Mouse (Mus musculus): ENCODE results near the gene Slc51b. TPM values are rescaled to one million over a fixed set of nuclear protein-coding genes. Genes with fewer than 3 reads are reported as not detected.

The Slc51b gene
- total RNA-seq, 1 experiment from 2014 or later = not detected

DNA sequence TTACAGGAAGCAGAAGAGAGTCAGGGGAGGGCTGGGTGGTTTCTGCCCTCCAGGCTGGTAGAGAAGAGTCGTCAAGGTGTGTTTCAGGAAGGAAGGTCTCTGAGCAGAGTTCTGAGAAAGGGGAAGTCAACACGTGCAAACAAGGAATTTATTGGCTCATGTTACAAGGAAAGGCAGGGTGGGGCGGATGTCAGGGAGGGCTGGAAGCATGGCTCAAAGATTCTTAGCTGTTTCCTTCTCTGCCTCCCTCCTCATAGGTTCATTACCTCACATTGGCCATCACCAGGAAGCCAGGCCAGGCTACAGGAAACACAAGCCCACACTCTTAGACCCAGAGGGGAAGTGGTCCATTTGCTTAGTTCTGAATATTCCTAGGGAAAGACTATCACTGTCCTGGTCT is 1.6 kb upstream of the Slc51b start:
- ATAC-seq (replicated peaks in 1 of 2; ENCODE audit: insufficient read depth in 1 of 2, low FRiP score in 2 of 2, low TSS enrichment in 1 of 2, low read depth in 1 of 2, poor library complexity in 2 of 2, severe bottlenecking in 2 of 2) = peak in 1 of 2 experiments; percentile 56; a peak in 3 of 4 replicates

DNA sequence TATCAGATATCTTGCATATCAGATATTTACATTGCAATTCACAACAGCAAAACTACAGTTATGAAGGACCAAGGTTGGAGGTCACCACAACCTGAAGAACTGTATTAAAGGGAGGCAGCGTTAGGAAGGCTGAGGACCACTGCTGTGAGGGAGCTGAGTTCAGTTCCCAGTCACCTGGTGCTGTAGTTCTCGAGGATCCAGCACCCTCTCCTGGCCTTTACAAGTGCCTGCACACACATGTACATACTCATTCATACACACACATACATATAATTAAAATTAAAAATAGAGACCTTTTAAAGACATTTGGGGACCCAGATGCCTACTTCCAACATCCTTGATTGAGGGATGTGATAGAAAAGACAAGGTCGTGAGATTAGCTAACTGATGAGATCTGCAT is 3.1 kb downstream of the Slc51b start:
- ATAC-seq (replicated peaks in 1 of 2; ENCODE audit: insufficient read depth in 1 of 2, low FRiP score in 2 of 2, low TSS enrichment in 1 of 2, low read depth in 1 of 2, poor library complexity in 2 of 2, severe bottlenecking in 2 of 2) = no peak

DNA sequence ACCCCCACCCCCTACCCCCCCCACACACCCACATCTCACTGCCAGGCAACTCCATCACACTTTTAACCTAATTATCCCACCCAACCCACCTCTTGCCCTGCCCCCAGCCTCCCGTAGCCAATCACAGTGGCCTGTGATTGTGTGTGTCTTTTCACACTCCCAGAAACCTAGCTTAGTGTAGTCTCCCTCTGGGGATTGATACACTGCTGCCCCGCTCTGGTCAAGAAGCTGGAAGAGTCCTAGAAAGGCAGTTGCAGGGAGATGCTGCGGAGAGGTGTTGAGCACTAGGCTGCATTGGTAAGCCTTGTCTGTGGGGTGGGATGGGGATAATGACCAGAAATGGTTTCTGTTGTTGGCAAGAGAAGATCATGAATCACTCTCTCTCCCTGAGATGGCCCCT is 5.0 kb downstream of the Slc51b start:
- no peak for ATAC-seq (replicated peaks in 1 of 2; ENCODE audit: insufficient read depth in 1 of 2, low FRiP score in 2 of 2, low TSS enrichment in 1 of 2, low read depth in 1 of 2, poor library complexity in 2 of 2, severe bottlenecking in 2 of 2)

DNA sequence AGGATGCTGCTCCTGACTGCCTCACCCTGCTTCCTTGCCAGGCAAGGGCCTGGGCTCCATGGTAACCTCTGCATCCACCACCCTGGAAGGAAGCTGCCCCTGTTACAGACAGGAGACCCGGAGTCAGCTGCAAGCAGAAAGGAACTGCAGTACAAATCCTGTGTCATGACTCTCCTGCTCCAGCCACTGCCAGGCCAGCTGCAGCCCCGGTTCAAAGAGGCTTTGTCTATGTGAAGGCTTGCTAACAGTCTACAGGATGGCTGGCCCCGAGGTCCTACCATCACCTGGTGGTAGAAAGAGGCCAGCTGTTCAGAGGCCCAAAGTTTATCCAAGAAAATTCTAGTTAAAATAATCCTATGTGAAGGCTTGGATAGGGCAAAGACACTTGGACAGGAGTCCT is 11.4 kb downstream of the Slc51b start:
- ATAC-seq (replicated peaks in 1 of 2; ENCODE audit: insufficient read depth in 1 of 2, low FRiP score in 2 of 2, low TSS enrichment in 1 of 2, low read depth in 1 of 2, poor library complexity in 2 of 2, severe bottlenecking in 2 of 2) = no peak

DNA sequence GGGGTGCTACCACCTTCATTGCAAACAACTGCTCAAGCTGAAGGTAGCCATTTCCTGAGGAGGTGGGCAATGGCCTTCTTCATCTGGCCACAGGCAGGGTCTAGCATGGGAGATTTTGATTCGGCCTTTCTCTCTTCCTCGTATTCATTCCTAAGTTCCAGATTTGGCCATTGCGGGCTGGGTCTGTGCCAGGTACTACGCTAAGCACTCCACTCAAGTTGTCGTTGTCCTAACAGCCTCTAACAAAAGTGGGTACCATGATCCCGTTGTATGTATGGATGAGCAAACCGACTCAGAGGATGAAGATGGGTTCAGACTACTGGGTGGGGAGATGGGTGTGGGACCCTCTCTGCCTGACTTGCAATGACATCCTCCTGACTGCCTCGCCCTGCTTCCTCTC is 12.4 kb downstream of the Slc51b start:
- ATAC-seq (replicated peaks in 1 of 2; ENCODE audit: insufficient read depth in 1 of 2, low FRiP score in 2 of 2, low TSS enrichment in 1 of 2, low read depth in 1 of 2, poor library complexity in 2 of 2, severe bottlenecking in 2 of 2) = no peak

DNA sequence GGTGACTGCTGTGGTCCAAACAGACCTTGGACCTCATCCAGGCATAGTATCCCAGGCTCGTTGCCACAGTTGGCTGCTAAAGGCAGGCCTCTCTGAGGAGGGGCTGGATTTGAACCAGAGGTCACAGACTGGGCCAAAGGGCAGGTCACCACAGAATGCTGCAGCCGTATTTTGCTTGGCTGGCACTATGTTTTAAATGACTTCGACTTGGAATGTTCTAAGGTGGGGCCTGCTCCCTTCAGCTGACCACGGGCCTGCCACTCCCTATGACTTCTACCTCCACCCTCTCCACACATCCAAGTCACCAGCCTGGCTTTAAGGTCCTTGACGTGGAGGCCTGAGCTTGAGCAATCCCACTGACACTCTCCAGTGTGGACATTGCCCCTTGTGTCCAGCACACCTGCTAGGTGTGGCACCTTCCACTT is 13.9 kb downstream of the Slc51b start:
- ATAC-seq (replicated peaks in 1 of 2; ENCODE audit: insufficient read depth in 1 of 2, low FRiP score in 2 of 2, low TSS enrichment in 1 of 2, low read depth in 1 of 2, poor library complexity in 2 of 2, severe bottlenecking in 2 of 2) = no peak

DNA sequence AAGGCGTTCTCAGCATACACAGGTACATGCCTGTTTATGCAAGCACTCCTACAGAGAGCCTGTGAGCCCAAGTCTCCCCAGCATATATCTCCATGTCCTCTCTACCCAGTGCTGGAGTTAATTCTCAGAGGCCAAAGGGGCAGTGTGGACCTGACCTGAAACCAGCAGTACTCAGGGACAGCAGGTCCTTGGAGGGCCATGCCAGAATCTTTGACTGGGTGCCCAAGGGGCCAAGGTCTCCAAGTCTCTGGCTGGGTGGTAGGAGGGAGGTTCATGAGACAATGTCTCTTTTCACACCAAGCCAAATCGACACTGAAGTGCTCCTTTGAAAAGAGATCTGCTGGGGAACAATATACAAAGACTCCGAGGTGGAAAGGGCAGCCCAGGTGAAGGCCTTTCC is 14.9 kb downstream of the Slc51b start:
- no peak for ATAC-seq (replicated peaks in 1 of 2; ENCODE audit: insufficient read depth in 1 of 2, low FRiP score in 2 of 2, low TSS enrichment in 1 of 2, low read depth in 1 of 2, poor library complexity in 2 of 2, severe bottlenecking in 2 of 2)

DNA sequence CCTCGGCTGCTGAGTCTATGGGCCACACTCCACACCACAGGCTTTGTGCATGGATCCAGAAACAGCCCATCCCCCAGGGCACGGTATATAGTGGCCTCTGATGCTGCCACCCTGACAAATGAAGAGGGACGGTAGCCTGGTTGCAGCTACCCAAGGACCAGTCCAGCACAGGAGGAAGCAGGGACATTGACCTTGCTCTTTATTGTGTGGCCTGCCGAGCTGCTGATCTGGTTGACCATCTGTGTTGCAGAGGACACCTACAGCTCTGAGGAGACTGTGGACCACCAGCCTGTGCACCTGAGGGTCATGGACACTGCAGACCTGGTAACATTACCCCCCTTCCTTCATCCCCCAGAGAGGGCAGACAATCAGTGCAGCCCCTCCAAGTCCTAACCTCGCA is 15.4 kb downstream of the Slc51b start:
- ATAC-seq (replicated peaks in 1 of 2; ENCODE audit: insufficient read depth in 1 of 2, low FRiP score in 2 of 2, low TSS enrichment in 1 of 2, low read depth in 1 of 2, poor library complexity in 2 of 2, severe bottlenecking in 2 of 2) = no peak

DNA sequence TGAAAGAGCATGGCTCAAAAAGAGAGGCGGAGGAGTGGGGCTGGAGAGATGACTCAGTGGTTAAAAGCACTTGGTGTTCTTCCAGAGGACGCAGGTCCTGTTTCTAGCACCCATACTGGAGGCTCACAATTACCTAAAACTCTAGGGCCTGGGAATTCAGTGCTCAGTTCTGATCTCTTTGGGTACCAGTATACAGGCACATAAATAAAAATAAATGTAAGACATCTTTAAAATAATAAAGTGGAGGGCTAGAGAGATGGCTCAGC is 17.6 kb downstream of the Slc51b start:
- no peak for ATAC-seq (replicated peaks in 1 of 2; ENCODE audit: insufficient read depth in 1 of 2, low FRiP score in 2 of 2, low TSS enrichment in 1 of 2, low read depth in 1 of 2, poor library complexity in 2 of 2, severe bottlenecking in 2 of 2)

DNA sequence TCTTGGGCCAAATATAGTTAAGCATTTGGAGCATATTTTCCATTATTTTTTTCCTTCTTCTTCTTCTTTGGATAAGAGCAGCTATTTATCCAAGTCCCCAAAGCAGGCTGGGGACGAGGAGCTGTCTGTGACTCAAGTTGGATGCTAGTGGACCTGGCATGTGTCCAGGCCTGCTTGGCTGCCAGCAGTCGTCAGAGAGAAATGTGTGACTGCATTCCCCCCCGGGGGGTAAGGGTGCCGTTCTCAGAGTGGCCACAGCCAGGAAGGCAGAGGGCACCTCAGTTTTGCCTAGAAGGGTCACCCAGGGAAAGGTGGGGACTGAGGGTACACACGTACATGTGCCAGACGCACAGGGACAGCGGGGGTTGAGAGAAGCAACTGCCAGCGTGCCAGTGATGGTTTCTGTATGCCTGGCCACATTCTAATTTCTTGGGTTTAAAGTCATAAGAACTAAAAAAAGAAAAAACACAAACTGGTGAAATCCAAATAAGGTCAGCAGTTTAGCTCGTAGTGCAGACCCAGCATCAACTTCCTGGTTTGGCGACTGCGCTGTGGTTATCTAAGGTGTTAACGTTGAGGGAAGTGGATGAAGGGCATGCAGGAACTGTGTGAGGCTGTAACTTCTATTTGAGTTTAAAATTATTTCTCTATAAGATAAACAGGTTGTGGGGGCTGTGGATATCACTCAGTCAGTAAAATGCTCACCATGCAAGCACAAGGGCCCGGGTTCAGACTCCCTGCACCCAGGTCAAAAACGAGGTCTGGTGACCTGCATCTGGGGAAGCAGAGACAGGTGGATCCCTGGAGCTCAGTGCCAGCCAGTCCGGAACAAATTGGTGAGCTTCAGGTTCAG is 18.2 kb downstream of the Slc51b start:
- ATAC-seq (replicated peaks in 1 of 2; ENCODE audit: insufficient read depth in 1 of 2, low FRiP score in 2 of 2, low TSS enrichment in 1 of 2, low read depth in 1 of 2, poor library complexity in 2 of 2, severe bottlenecking in 2 of 2) = peak; percentile 69 to 84

DNA sequence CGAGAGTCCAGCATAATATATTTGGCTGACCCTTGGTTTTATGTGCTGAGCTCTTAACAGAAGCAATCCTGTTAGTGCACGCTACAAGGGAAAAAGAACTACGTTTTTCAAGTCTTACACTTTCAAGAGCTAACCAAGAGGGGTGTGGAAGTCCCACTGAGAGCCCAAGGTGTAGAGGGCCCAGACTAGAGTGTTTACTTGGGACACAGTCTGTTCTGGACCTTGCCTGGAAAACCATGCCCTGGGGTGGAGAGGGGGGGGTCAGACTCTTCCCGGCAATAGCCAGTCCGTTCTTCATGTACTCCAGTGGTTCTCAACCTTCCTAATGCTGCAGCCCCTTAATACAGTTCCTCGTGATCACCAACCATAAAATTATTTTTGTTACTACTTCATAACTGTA is 22.8 kb downstream of the Slc51b start:
- no peak for ATAC-seq (replicated peaks in 1 of 2; ENCODE audit: insufficient read depth in 1 of 2, low FRiP score in 2 of 2, low TSS enrichment in 1 of 2, low read depth in 1 of 2, poor library complexity in 2 of 2, severe bottlenecking in 2 of 2)

DNA sequence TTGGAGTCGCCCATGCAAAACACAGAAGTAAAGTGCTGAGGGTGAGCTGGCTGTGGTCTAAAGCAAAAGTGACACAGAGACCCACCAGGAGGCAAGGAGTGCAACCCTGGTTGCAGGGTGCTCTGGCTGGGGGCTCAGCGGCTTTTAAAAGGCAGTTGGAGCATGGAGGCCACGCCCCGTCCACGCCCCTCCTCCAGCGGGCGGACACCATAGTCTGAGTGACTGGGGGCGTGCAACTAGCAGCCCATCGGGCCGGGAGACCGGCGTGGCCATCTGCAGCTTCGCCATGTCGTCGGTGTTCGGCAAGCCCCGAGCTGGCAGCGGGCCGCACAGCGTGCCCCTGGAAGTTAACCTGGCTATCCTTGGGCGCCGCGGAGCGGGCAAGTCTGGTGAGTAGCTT is 24.5 kb downstream of the Slc51b start, which contains the start of gene Rasl12:
Rasl12 (plus strand) TSS at position 228 of the 400 bp plus-strand sequence.
- ATAC-seq (replicated peaks in 1 of 2; ENCODE audit: insufficient read depth in 1 of 2, low FRiP score in 2 of 2, low TSS enrichment in 1 of 2, low read depth in 1 of 2, poor library complexity in 2 of 2, severe bottlenecking in 2 of 2) = peak; percentile 87 to 88

DNA sequence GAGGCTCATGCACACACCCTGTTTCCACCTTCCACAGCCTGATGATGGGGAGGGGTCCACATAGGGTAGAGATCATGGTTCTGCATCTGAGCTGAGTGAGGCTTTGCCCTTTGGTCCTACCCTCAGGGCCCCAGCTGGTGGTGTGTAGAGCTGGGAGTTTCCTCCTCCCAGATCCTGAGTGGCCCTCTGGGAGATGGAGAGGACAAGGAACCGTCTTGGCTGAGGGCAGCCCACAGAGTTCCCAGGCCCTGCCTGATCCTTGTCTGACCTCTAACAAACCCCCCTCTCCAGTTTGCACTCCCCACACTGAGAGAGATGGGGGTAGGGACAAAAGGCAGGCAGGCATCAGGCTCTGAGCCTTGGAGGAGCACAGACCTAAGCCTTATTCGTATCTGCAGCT is 28.4 kb downstream of the Slc51b start:
- ATAC-seq (replicated peaks in 1 of 2; ENCODE audit: insufficient read depth in 1 of 2, low FRiP score in 2 of 2, low TSS enrichment in 1 of 2, low read depth in 1 of 2, poor library complexity in 2 of 2, severe bottlenecking in 2 of 2) = no peak

DNA sequence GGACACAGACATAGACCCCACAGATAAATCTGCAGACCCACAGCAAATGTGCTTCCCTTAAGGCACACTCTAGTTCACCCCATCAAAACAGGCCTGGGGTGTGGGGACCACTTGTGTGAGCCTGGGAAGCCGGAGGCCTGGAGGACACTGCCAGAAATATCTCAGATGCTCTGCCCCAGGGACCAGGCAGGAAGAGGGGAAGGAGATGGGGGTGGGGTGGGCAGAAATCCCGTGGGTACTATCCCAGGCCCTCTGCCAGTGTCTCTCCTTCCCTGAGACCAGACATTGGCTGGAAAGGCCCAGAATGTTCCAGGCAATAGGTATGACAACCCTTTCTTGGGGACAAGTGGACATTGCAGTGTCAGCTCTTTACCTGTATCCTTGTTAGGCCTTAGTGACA is 29.1 kb downstream of the Slc51b start:
- ATAC-seq (replicated peaks in 1 of 2; ENCODE audit: insufficient read depth in 1 of 2, low FRiP score in 2 of 2, low TSS enrichment in 1 of 2, low read depth in 1 of 2, poor library complexity in 2 of 2, severe bottlenecking in 2 of 2) = no peak

DNA sequence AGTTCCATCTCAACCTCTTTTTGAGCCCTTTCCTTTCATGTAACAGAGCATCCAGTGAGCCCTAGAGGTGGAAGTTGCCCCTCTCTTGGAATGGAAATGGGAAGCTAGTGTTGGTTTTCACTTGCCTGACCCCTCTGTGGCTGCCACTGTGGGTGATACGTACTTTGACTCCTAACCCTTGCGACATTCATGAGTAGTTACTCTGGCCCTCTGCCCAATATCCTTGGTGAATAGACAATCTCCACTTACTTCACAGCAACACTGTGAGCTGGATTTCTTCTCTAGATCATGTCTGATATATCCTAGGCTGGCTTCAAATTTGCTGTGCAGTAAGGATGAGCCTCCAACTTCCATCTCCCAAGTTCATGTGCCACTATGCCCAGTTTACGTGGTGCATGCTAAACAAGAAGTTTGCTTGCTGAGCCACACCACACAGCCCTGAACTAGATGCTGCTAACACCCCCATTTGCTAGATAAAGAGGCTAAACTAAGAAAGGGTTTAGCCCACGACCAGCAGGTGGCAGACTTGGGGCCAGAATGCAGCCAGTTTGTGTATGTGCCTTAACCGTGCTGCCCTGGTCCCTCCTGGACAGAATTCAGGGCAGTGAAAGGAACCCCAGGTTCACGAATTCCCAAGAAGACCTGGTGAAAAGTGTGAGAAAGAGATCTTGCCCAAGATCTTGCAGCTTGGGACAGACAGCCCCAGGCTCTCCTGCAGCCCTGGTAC is 30.0 kb downstream of the Slc51b start:
- ATAC-seq (replicated peaks in 1 of 2; ENCODE audit: insufficient read depth in 1 of 2, low FRiP score in 2 of 2, low TSS enrichment in 1 of 2, low read depth in 1 of 2, poor library complexity in 2 of 2, severe bottlenecking in 2 of 2) = peak; percentile 65 to 74; a peak in 3 of 4 replicates

DNA sequence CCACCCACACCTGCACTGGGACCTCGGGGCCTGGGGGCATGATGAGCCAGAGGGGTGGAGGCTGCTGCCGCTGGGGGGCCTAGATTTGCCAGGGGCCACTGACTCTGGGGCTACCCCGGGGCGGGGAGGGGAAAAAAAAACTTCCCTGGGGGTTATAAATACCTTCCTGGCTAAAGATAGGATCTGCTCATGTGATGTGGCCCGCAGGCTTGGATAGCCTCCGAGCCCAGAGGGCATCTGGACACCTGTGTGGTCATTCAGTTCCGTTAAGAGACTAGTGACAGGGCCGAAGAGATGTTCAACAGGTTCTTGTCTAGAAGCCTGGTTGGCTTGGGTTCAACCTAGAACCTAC is 31.2 kb downstream of the Slc51b start, which contains the start of gene Kbtbd13:
Kbtbd13 (minus strand) TSS at position 40 of the 352 bp plus-strand sequence.
- ATAC-seq (replicated peaks in 1 of 2; ENCODE audit: insufficient read depth in 1 of 2, low FRiP score in 2 of 2, low TSS enrichment in 1 of 2, low read depth in 1 of 2, poor library complexity in 2 of 2, severe bottlenecking in 2 of 2) = no peak

DNA sequence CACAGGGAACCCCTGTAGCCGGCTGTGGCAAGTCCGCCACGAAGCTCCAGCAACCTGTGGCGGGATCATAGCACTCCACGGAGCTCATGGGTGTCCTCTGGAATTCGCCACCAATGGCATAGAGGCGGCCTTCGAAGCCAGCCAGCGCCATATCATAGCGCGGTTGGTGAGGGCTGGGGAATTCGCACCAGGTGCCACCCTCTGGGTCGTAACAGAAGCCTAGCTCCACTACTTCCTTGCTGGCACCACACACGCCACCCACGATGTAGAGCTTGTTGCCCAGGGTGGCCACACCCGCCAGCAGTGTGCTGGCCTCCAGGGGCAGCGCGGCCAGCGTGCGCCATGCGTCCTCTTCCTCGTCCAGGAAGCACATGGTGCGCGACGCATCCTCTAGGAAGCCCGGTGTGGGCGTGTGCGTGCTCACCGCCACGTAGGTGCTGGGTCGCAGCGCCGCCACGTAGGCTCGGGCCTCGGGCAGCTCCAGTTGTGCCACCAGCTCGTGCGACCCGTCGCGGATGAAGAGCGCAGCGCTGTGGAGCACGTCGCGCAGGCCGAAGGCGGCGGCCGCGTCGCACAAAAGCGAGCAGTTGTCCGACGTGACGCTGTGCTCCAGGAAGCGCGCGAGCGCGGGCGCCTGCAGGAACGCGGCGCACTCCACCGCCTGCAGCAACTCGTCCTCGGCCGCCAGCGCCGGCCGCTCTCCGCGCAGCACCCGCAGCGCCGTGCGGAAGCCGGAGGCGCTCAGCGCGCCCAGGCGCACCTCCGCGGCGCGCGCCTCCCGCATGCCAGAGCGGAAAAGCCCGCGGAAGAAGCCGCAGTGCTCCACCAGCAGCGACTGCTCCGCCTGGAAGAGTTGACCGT is 31.8 kb downstream of the Slc51b start:
- ATAC-seq (replicated peaks in 1 of 2; ENCODE audit: insufficient read depth in 1 of 2, low FRiP score in 2 of 2, low TSS enrichment in 1 of 2, low read depth in 1 of 2, poor library complexity in 2 of 2, severe bottlenecking in 2 of 2) = peak; percentile 55 to 70; a peak in 3 of 4 replicates

Measured in hematopoietic stem cell, adult 5-6 weeks (primary cell).